Mouse (Mus musculus) embryonic fibroblast, embryonic 13.5 days (primary cell): ENCODE results near the gene Atg7.

ENCODE experiments used
- CTCF ChIP-seq: IDR thresholded peaks from 2 replicates; pipeline ENCODE4 v1.5.1; 2011; ENCODE audit warnings: mild to moderate bottlenecking, control low read depth, low read length, moderate library complexity, borderline replicate concordance; ENCODE audit not compliant: insufficient read depth
- POLR2A ChIP-seq: IDR thresholded peaks from 2 replicates; pipeline ENCODE4 v1.6.1; 2011; ENCODE audit warnings: low read depth, mild to moderate bottlenecking, control low read depth, low read length, moderate library complexity

- TF ChIP-seq CTCF, result no peak
- no peak for TF ChIP-seq POLR2A
These were observed 212.7 kb downstream of the Atg7 start for GRCm38 (mm10) chr6:114855644-114856043.
